ENCODE assay signal across 8 mouse cellular contexts in genomic region chr11:46436760-46437458, GRCm38 (mm10). TPM values are rescaled to one million over a fixed set of nuclear protein-coding genes. Genes with fewer than 3 reads are reported as not detected.
DNase-seq lines count a peak whose midpoint lies in the region; ATAC-seq lines count a peak whose summit lies in the region.

TSS of gene Med7 (plus strand) at chr11:46436925.

- H3K9me3 ChIP-seq in heart, embryonic 13.5 days, result no peaks in the 10 kb centered on the region
- H3K9me3 ChIP-seq in liver, embryonic 12.5 days (replicated peaks), result no peaks in the 10 kb centered on the region
- H3K9me3 ChIP-seq in stomach, embryonic 15.5 days, result no peaks in the 10 kb centered on the region

- peak; percentile 98 for ATAC-seq in heart, embryonic 13.5 days (ENCODE audit: extremely low read depth, insufficient number of reproducible peaks, low FRiP score, low TSS enrichment)
- peak; percentile 95 for ATAC-seq in liver, embryonic 12.5 days
- peak; percentile 99 for ATAC-seq in stomach, embryonic 15.5 days (ENCODE audit: insufficient read depth, low FRiP score, low read depth)

- H3K27me3 ChIP-seq in heart, embryonic 13.5 days (replicated peaks), result no peaks in the 10 kb centered on the region
- H3K27me3 ChIP-seq in liver, embryonic 12.5 days (replicated peaks), result no peaks in the 10 kb centered on the region
- H3K27me3 ChIP-seq in stomach, embryonic 15.5 days (replicated peaks), result no peaks in the 10 kb centered on the region

- H3K4me1 ChIP-seq in brown adipose tissue, adult 24 weeks (ENCODE audit: control insufficient read depth, insufficient read depth, insufficient read length, low read length), result no peaks in the 10 kb centered on the region; the same call in 1 of the 2 replicates
- peaks cover 18% of the 10 kb centered on the region for H3K4me1 ChIP-seq in heart, embryonic 13.5 days
- H3K4me1 ChIP-seq in liver, embryonic 12.5 days, result peaks cover 55% of the 10 kb centered on the region
- H3K4me1 ChIP-seq in stomach, embryonic 15.5 days, result 0 out of 2 replicates have a peak, but pooled peaks cover 2% of the 10 kb centered on the region

- H3K4me2 ChIP-seq in heart, embryonic 13.5 days, result peak within 1 kb of the TSS; percentile 92
- peak within 1 kb of the TSS; percentile 65 for H3K4me2 ChIP-seq in liver, embryonic 12.5 days
- H3K4me2 ChIP-seq in stomach, embryonic 15.5 days, result peak within 1 kb of the TSS; percentile 77

- H3K9ac ChIP-seq in heart, embryonic 13.5 days, result peak within 1 kb of the TSS; percentile 97
- peak within 1 kb of the TSS; percentile 98 for H3K9ac ChIP-seq in liver, embryonic 12.5 days
- peak within 1 kb of the TSS; percentile 95 for H3K9ac ChIP-seq in stomach, embryonic 15.5 days

- DNase-seq in CD4-positive, CD25-positive, alpha-beta regulatory T cell, adult 2 months (ENCODE audit: low read depth, low spot score), result peak; percentile 97
- DNase-seq in fat pad, adult 2 months (ENCODE audit: extremely low read depth, low read depth, low spot score), result peak; percentile 84
- peak; percentile 96 for DNase-seq in kidney, postnatal 10 days
- peak; percentile 91 to 93 for DNase-seq in natural killer cell, adult 2 months (ENCODE audit: low spot score in 2 of 2)

- H3K4me3 ChIP-seq in brown adipose tissue, adult 24 weeks (ENCODE audit: insufficient read depth, low read depth, low read length), result peak within 1 kb of the TSS; percentile 98
- H3K4me3 ChIP-seq in heart, embryonic 13.5 days, result peak within 1 kb of the TSS; percentile 98
- H3K4me3 ChIP-seq in liver, embryonic 12.5 days, result peak within 1 kb of the TSS; percentile 97
- peak within 1 kb of the TSS; percentile 97 for H3K4me3 ChIP-seq in stomach, embryonic 15.5 days (replicated peaks)

- under 1% methylated on average over 59 of the region's 59 CpGs for WGBS in heart, embryonic 13.5 days
- WGBS in liver, embryonic 12.5 days (ENCODE audit: insufficient replicate concordance), result 2% methylated on average over 59 of the region's 59 CpGs
- under 1% methylated on average over 58 of the region's 59 CpGs for WGBS in stomach, embryonic 15.5 days

- peaks cover 24% of the 10 kb centered on the region for H3K36me3 ChIP-seq in heart, embryonic 13.5 days
- peaks cover 28% of the 10 kb centered on the region for H3K36me3 ChIP-seq in liver, embryonic 12.5 days
- H3K36me3 ChIP-seq in stomach, embryonic 15.5 days, result peaks cover 12% of the 10 kb centered on the region; the same call in 1 of the 2 replicates

- peak within 1 kb of the TSS; percentile 92 for H3K27ac ChIP-seq in brown adipose tissue, adult 24 weeks (replicated peaks; ENCODE audit: low read depth, low read length)
- H3K27ac ChIP-seq in heart, embryonic 13.5 days (replicated peaks), result peak within 1 kb of the TSS; percentile 93
- peak within 1 kb of the TSS; percentile 99 for H3K27ac ChIP-seq in liver, embryonic 12.5 days
- peak within 1 kb of the TSS; percentile 95 for H3K27ac ChIP-seq in stomach, embryonic 15.5 days

RNA-seq across cellular contexts. Expression of gene Med7, which starts in this region (rescaled TPM):
- 18.0 and 27.4 TPM in 2 replicates for polyA plus RNA-seq in brown adipose tissue, adult 24 weeks (2012; ENCODE audit: insufficient read depth, insufficient read length, missing spikeins)
- polyA plus RNA-seq in heart, embryonic 13.5 days (2015; fragmentation: Nextera tagmentation; extraction: Ambion mirVana), result 47.5 and 53.2 TPM in 2 replicates
- polyA plus RNA-seq in liver, embryonic 12.5 days (2016; fragmentation: Nextera tagmentation; extraction: Ambion mirVana), result 66.0 and 71.2 TPM in 2 replicates
- polyA plus RNA-seq in stomach, embryonic 15.5 days (2015; fragmentation: Nextera tagmentation; extraction: Ambion mirVana), result 64.7 and 65.4 TPM in 2 replicates

Comparison
In these comparisons a context has a peak if more than half of its experiments do, and no peak if none do; other contexts are left out.
1. Peak in every context shown above with its lines: DNase-seq, ATAC-seq, H3K4me3 ChIP-seq and H3K27ac ChIP-seq.